Mouse (Mus musculus) MEL (cell line): ENCODE measurements at regions not wholly inside any gene's neighbourhood (a gene's known extent, or its start where the extent isn't known, plus 50 kb on each side); places are given as distances from the start of the nearest gene placed in this dataset.

ENCODE experiments used
- DNase-seq: peaks from one replicate; pipeline ENCODE4 v3.0.0; 2011; ENCODE audit warnings: low read depth, low spot score
- H3K27ac ChIP-seq: 2 replicates; pipeline ENCODE4 v1.5.1; 2012; ENCODE audit warnings: low read depth, mild to moderate bottlenecking, control low read depth, low read length, moderate library complexity; ENCODE audit not compliant: control insufficient read depth
- H3K27me3 ChIP-seq, 2 experiments: fragments of 150-350 bp in 1 of 2; sonication (generic) in 1 of 2; 2 replicates each; pipeline ENCODE4 v1.6.1; 2012; ENCODE audit warnings: low read length in 2 of 2, mild to moderate bottlenecking in 2 of 2, improper control_type of control experiment in 1 of 2, moderate library complexity in 1 of 2; ENCODE audit not compliant: insufficient read depth in 2 of 2, control insufficient read depth in 1 of 2
- H3K36me3 ChIP-seq, 2 experiments: 2 replicates each; pipeline ENCODE4 v1.6.1; 2012 to 2014; ENCODE audit warnings: low read length in 2 of 2, improper control_type of control experiment in 1 of 2, inconsistent platforms in 1 of 2, mild to moderate bottlenecking in 1 of 2; ENCODE audit not compliant: insufficient read depth in 2 of 2, control insufficient read depth in 1 of 2
- H3K4me1 ChIP-seq, 2 experiments: fragments of 150-350 bp in 1 of 2; sonication (generic) in 1 of 2; 2 replicates each; pipeline ENCODE4 v1.6.1; 2012; ENCODE audit warnings: low read length in 2 of 2, improper control_type of control experiment in 1 of 2, mild to moderate bottlenecking in 1 of 2; ENCODE audit not compliant: insufficient read depth in 2 of 2, control insufficient read depth in 1 of 2
- H3K4me3 ChIP-seq, 2 experiments: fragments of 150-350 bp in 1 of 2; sonication (generic) in 1 of 2; 2 replicates each; pipeline ENCODE4 v1.5.1; 2012; ENCODE audit warnings: low read depth in 2 of 2, low read length in 2 of 2, mild to moderate bottlenecking in 2 of 2, moderate library complexity in 2 of 2, control low read depth in 1 of 2, improper control_type of control experiment in 1 of 2; ENCODE audit not compliant: control insufficient read depth in 1 of 2, insufficient read depth in 1 of 2
- H3K79me2 ChIP-seq: 2 replicates; pipeline ENCODE4 v1.6.1; 2012; ENCODE audit warnings: mild to moderate bottlenecking, low read length, moderate library complexity; ENCODE audit not compliant: control insufficient read depth, poor library complexity, insufficient read depth
- H3K9ac ChIP-seq: 2 replicates; pipeline ENCODE4 v1.6.1; 2012; ENCODE audit warnings: low read depth, mild to moderate bottlenecking, control low read depth, low read length, moderate library complexity; ENCODE audit not compliant: control insufficient read depth, poor library complexity, severe bottlenecking
- H3K9me3 ChIP-seq: fragments of 150-350 bp; sonication (generic); replicated peaks from 2 replicates; pipeline ENCODE4 v1.6.1; 2012; ENCODE audit warnings: mild to moderate bottlenecking, low read length, improper control_type of control experiment, moderate library complexity; ENCODE audit not compliant: insufficient read depth
- CHD2 ChIP-seq: IDR thresholded peaks from 2 replicates; pipeline ENCODE4 v1.6.1; 2011; ENCODE audit warnings: low read length, improper control_type of control experiment
- ETS1 ChIP-seq: IDR thresholded peaks from 2 replicates; pipeline ENCODE4 v1.6.1; 2012; ENCODE audit warnings: low read depth, mild to moderate bottlenecking, inconsistent platforms, low read length, improper control_type of control experiment, moderate library complexity
- GABPA ChIP-seq: IDR thresholded peaks from 2 replicates; pipeline ENCODE4 v1.6.1; 2012; ENCODE audit warnings: low read depth, mild to moderate bottlenecking, inconsistent platforms, low read length, improper control_type of control experiment, moderate library complexity
- JUND ChIP-seq: IDR thresholded peaks from 2 replicates; pipeline ENCODE4 v1.6.1; 2011; ENCODE audit warnings: low read depth, mild to moderate bottlenecking, improper control_type of control experiment, low read length
- KAT2A ChIP-seq: conservative IDR thresholded peaks from 2 replicates; pipeline ENCODE4 v1.6.1; 2012; ENCODE audit warnings: low read depth, low read length, improper control_type of control experiment, inconsistent platforms
- MAFK ChIP-seq: IDR thresholded peaks from 2 replicates; pipeline ENCODE4 v1.6.1; 2011; ENCODE audit warnings: low read depth, mild to moderate bottlenecking, low read length, improper control_type of control experiment, borderline replicate concordance
- MAZ ChIP-seq: IDR thresholded peaks from 2 replicates; pipeline ENCODE4 v1.6.1; 2012; ENCODE audit warnings: low read depth, mild to moderate bottlenecking, inconsistent platforms, low read length, improper control_type of control experiment
- MEF2A ChIP-seq: IDR thresholded peaks from 2 replicates; pipeline ENCODE4 v1.6.1; 2014; ENCODE audit warnings: low read depth, mild to moderate bottlenecking, inconsistent platforms, low read length, improper control_type of control experiment; ENCODE audit not compliant: poor library complexity, insufficient replicate concordance, severe bottlenecking; ENCODE audit errors: extremely low read depth
- MYB ChIP-seq: IDR thresholded peaks from 2 replicates; pipeline ENCODE4 v1.6.1; 2011; ENCODE audit warnings: mild to moderate bottlenecking, low read depth, low read length, improper control_type of control experiment
- NELFE ChIP-seq: IDR thresholded peaks from 2 replicates; pipeline ENCODE4 v1.6.1; 2011; ENCODE audit warnings: low read depth, low read length, improper control_type of control experiment
- POLR2A ChIP-seq, 2 experiments: IDR thresholded peaks; 2 replicates each; pipeline ENCODE4 v1.6.1; 2011 to 2012; ENCODE audit warnings: low read length in 2 of 2, mild to moderate bottlenecking in 2 of 2, control low read depth in 1 of 2, improper control_type of control experiment in 1 of 2, low read depth in 1 of 2, moderate library complexity in 1 of 2; ENCODE audit not compliant: control insufficient read depth in 1 of 2, insufficient read depth in 1 of 2, poor library complexity in 1 of 2
- POLR2AphosphoS5 ChIP-seq: IDR thresholded peaks from 2 replicates; pipeline ENCODE4 v1.6.1; 2012; ENCODE audit warnings: low read depth, borderline replicate concordance, mild to moderate bottlenecking, inconsistent platforms, low read length, moderate library complexity, mixed read lengths
- RAD21 ChIP-seq: IDR thresholded peaks from 2 replicates; pipeline ENCODE4 v1.6.1; 2011; ENCODE audit warnings: mild to moderate bottlenecking, low read depth, low read length, improper control_type of control experiment
- SIN3A ChIP-seq: IDR thresholded peaks from 2 replicates; pipeline ENCODE4 v1.6.1; 2012; ENCODE audit warnings: low read length, improper control_type of control experiment, inconsistent platforms
- TAL1 ChIP-seq: IDR thresholded peaks from 2 replicates; pipeline ENCODE4 v1.6.1; 2012; ENCODE audit warnings: mild to moderate bottlenecking, inconsistent platforms, low read length, moderate library complexity, mixed read lengths
- TBP ChIP-seq: IDR thresholded peaks from 2 replicates; pipeline ENCODE4 v1.8.0; 2011; ENCODE audit warnings: low read depth, low read length, improper control_type of control experiment
- TCF12 ChIP-seq: IDR thresholded peaks from 2 replicates; pipeline ENCODE4 v1.6.1; 2014; ENCODE audit warnings: low read depth, mild to moderate bottlenecking, inconsistent platforms, low read length, improper control_type of control experiment, moderate library complexity
- UBTF ChIP-seq: IDR thresholded peaks from 2 replicates; pipeline ENCODE4 v1.6.1; 2012; ENCODE audit warnings: low read depth, mild to moderate bottlenecking, inconsistent platforms, low read length, improper control_type of control experiment, moderate library complexity, borderline replicate concordance; ENCODE audit not compliant: insufficient read depth
- ZC3H11A ChIP-seq: IDR thresholded peaks from 2 replicates; pipeline ENCODE4 v1.6.1; 2012; ENCODE audit warnings: low read depth, mild to moderate bottlenecking, inconsistent platforms, low read length, improper control_type of control experiment
- ZKSCAN1 ChIP-seq: IDR thresholded peaks from 2 replicates; pipeline ENCODE4 v1.6.1; 2012; ENCODE audit warnings: low read depth, mild to moderate bottlenecking, inconsistent platforms, low read length, improper control_type of control experiment, moderate library complexity
- ZNF384 ChIP-seq: IDR thresholded peaks from 2 replicates; pipeline ENCODE4 v1.6.1; 2012; ENCODE audit warnings: low read depth, mild to moderate bottlenecking, inconsistent platforms, low read length, improper control_type of control experiment

DNA sequence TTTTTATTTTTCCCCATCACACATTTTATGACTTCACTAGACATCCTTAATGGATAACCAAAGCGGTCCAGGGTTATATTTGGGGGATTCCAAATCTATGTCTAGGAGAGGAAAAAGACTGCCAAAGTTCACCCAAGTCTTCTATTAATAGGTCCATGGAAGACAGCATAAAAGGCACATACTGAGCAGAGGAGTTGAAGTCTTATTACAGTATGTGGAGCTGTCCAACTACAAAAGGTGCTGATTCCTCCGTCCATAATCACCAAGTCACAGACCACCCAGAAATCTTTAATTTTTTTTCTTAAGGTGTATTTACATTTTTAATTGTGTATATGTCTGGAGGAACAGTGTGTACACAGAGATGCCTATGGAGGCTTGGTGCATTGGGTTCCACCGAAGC, 166.3 kb downstream of the Minar1 start:
- peak; percentile 11 for DNase-seq
- TF ChIP-seq ZKSCAN1 (no peak), KAT2A (no peak), ZNF384 (no peak), RAD21 (no peak), TAL1 (no peak), NELFE (no peak), TBP (no peak)
- no peaks in the 10 kb centered on the region for H3K4me1 ChIP-seq
- no peaks in the 10 kb centered on the region for H3K27me3 ChIP-seq
- no peak overlapping the region for H3K27ac ChIP-seq
- H3K9ac ChIP-seq: no peak overlapping the region
- no peak overlapping the region for H3K4me3 ChIP-seq
- no peaks in the 10 kb centered on the region for H3K9me3 ChIP-seq
- H3K79me2 ChIP-seq: no peaks in the 10 kb centered on the region
- no peaks in the 10 kb centered on the region for H3K36me3 ChIP-seq

DNA sequence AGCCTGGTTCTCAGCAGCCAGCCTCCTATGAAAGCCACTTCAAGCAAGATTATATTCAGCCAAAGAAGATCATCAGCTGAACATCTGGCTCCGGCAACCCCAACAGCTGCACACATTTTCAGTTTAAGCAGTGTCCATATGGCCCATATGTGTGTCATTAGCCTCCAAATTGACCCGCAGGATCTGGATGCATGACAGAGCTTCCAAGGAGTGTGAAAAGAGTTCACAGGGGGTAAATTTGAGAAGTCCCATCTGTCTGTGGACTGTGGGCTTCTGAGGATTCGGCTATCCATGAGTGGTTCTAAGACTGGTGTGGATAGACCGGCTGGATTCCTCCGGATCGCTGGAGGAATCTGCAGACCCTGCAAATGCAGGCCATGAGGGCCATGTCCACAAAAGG, 173.3 kb downstream of the Minar1 start:
- H3K79me2 ChIP-seq: no peaks in the 10 kb centered on the region
- H3K36me3 ChIP-seq: no peaks in the 10 kb centered on the region
- no peaks in the 10 kb centered on the region for H3K9me3 ChIP-seq
- no peaks in the 10 kb centered on the region for H3K4me1 ChIP-seq
- no peak overlapping the region for H3K27ac ChIP-seq
- no peak for TF ChIP-seq RAD21
- TF ChIP-seq MAZ: no peak
- no peak for TF ChIP-seq JUND
- no peak for TF ChIP-seq MYB
- TF ChIP-seq MEF2A: no peak
- TF ChIP-seq ETS1: no peak
- no peak for TF ChIP-seq MAFK
- TF ChIP-seq GABPA: no peak
- TF ChIP-seq TCF12: no peak
- TF ChIP-seq POLR2A (IDR thresholded peaks at IDR 0.05; ENCODE audit: control insufficient read depth in 1 of 2, insufficient read depth in 1 of 2, low read depth in 1 of 2, low read length in 2 of 2, poor library complexity in 1 of 2): no peak
- no peak for TF ChIP-seq ZKSCAN1
- TF ChIP-seq KAT2A: no peak
- TF ChIP-seq SIN3A: no peak
- no peak for TF ChIP-seq POLR2AphosphoS5
- no peak for TF ChIP-seq UBTF
- TF ChIP-seq TAL1: no peak
- no peak for TF ChIP-seq CHD2
- no peak for TF ChIP-seq ZC3H11A
- no peak overlapping the region for H3K4me3 ChIP-seq
- no peaks in the 10 kb centered on the region for H3K27me3 ChIP-seq
- DNase-seq: no peak
- no peak overlapping the region for H3K9ac ChIP-seq
